Mouse (Mus musculus): Measurements from ENCODE around the gene Brip1.

- TF ChIP-seq CTCF (IDR thresholded peaks at IDR 0.05; ENCODE audit: low read depth, low read length) (no peak), POLR2A (IDR thresholded peaks at IDR 0.05; ENCODE audit: extremely low read depth, insufficient read depth, low read length) (no peak)
Observed at GRCm38 (mm10) chr11:86205876-86206275, 4.9 kb upstream of the Brip1 start.
